Mouse (Mus musculus): Measurements from ENCODE around the gene 2010111I01Rik.
"Not testable (repeated sequence)": the region's sequence is repeated elsewhere in the genome, so short reads cannot be mapped to it uniquely, and the experiment has no call there.

The 2010111I01Rik gene

GRCm38 (mm10) chr13:63350076-63350475 lies 385.4 kb downstream of the 2010111I01Rik start:
- DNase-seq (ENCODE audit: low spot score) = no peak

DNA sequence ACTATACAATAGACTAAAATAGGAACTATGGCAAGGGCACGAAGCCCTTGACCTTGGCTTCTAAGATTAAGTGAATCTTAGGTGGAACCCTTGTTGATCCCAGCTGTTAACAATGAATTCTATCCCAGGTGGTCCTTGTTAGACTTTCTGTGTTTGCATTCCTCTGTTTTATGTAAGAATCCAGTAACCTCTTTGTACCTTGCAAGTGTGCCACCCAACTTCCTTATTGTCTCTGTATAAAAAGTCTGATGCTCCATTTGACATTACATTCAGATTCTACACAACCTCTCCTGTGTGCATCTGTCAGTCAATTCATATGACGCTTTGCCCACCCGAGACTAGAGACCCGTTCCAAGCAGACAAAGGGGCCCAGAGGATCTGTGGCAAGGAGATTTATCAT lies 388.6 kb downstream of the 2010111I01Rik start:
- not testable (repeated sequence) for DNase-seq (ENCODE audit: low spot score)

DNA sequence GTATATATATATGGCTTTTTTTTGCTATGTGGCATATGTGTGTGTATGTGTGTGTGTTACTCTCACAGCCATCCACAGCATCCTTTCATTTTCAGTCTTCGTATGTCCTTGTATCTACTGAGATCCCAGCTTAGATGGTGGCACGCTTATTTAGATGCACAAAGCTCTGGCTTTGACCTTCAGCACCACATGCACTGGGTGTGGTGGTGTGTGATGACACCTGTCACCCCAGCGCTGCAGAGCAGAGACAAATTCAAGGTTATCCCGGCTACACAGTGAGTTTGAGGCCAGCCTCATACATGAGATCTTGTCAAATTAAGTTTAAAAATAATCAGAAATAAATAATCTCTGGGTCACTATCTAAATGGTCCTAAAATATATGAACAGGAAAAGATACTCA lies 391.4 kb downstream of the 2010111I01Rik start:
- DNase-seq (ENCODE audit: low spot score) = no peak

DNA sequence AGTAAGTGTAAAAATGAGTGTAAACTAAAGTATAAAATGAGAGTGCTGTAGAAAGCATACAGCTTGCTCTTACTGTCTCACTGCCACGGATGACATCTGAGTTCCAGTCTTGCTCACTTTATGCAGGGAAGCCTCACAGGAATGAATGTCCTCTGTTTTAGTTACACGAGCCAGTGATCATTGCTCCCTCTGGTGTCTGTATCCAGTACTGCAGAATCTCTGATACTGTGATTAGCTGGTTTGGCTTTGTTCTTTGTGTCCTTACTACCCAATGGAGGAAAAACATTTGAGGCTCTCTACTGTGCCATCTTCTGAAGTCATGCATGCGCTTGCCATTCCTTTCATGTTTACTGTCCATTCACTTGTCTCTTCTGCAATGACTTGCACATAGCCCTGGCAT lies 391.9 kb downstream of the 2010111I01Rik start:
- peak; percentile 85 for DNase-seq (ENCODE audit: low spot score)

DNA sequence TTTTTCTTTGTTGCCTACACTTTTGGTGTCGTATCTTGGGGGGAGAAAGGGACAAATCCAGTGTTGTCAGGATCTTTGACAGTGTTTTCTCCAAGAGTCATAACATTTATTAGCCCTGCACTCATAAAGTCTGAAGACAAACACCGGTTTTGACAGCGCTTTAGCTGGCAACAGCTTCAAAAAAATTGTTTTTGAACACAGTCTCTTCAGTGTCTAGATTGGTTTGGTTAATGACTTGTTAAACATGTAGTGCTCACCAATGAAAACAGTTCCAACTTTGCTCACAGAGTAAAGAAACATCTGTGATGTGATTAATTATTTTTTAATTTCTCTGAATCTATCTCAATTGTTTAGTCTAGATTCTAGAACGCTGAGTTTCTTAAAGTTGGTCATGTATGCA lies 394.7 kb downstream of the 2010111I01Rik start:
- no peak for DNase-seq (ENCODE audit: low spot score)

- no peak for DNase-seq (ENCODE audit: low spot score)
Observed at GRCm38 (mm10) chr13:63360111-63360885, 395.6 kb downstream of the 2010111I01Rik start.

- DNase-seq (ENCODE audit: low spot score) = no peak
Observed at GRCm38 (mm10) chr13:63361755-63362154, 397.1 kb downstream of the 2010111I01Rik start.

DNA sequence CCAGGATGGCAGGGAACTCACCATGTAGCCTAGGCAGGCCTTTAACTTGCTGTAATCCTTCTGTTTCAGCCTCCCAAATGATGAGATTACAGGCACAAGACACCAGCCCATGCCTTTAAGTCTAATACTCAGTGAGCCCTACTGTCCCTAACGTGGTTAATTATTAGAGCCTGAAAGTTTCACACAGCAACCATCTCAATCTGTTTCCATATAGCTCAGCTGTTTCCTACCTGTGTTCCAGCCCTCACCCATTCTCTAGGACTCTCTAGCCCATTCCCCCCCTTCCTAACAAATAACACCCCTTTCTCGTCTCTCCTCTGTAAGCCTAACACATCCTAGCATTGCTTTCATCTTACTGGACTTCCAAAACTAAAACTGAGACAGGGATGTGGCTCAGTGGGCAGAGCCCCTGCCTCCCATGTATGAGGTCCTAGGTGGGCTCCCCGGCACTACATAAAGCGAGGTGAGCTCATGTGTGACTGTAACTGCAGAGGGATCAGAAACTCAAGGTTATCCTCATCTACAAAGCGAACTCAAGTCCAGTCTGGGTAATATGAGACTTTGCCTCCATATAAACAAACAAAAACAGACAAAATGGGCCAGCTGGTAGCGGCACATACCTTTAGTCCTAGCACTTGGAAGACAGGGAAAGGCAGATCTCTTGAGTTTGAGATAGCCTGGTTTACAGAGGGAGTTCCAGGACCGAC lies 408.9 kb downstream of the 2010111I01Rik start:
- no peak for DNase-seq (ENCODE audit: low spot score)
